Mouse (Mus musculus): Measurements from ENCODE around the gene Prmt2. TPM values are rescaled to one million over a fixed set of nuclear protein-coding genes. Genes with fewer than 3 reads are reported as not detected.

Prmt2 gene
- polyA plus RNA-seq, 1 experiment: 81.2 TPM

GRCm38 (mm10) chr10:76203798-76204283 is 33.8 kb downstream of the Prmt2 start:
- Histone ChIP-seq H3K27ac (ENCODE audit: insufficient read depth, low read length) (no peak overlapping the region), H3K4me1 (ENCODE audit: control insufficient read depth, insufficient read depth, low read length) (no peaks in the 10 kb centered on the region), H3K4me3 (ENCODE audit: insufficient read depth, low read length) (no peak overlapping the region)
- TF ChIP-seq POLR2A (IDR thresholded peaks at IDR 0.05; ENCODE audit: extremely low read depth, insufficient read depth, low read length) (no peak), CTCF (IDR thresholded peaks at IDR 0.05; ENCODE audit: extremely low read depth, insufficient read depth, low read length) (peak; percentile 52)

GRCm38 (mm10) chr10:76201978-76202377 is 35.7 kb downstream of the Prmt2 start:
- TF ChIP-seq POLR2A (IDR thresholded peaks at IDR 0.05; ENCODE audit: extremely low read depth, insufficient read depth, low read length): no peak
- TF ChIP-seq CTCF (IDR thresholded peaks at IDR 0.05; ENCODE audit: extremely low read depth, insufficient read depth, low read length): peak; percentile 55
- Histone ChIP-seq H3K27ac (ENCODE audit: insufficient read depth, low read length) (no peak overlapping the region), H3K4me3 (ENCODE audit: insufficient read depth, low read length) (no peak overlapping the region), H3K4me1 (ENCODE audit: control insufficient read depth, insufficient read depth, low read length) (no peaks in the 10 kb centered on the region)

DNA sequence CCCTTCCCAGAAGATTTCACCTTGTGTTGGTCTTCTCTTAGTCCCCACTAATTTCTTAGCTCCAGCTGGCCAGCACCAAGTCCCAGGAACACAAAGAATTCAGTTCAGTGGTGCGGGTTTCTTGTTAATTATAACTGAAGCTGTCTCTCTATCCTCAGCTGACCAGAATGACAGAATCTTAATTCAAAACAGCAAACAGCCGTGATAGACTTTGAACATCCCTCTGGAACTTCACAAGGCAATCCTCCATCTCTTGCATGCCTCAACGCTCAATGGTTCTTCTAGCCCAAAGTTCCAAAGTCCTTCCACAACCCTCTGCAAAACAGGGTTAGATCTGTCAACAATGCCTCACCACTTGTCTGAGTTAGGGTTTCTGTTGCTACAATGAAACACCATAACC is 36.2 kb downstream of the Prmt2 start:
- Histone ChIP-seq H3K4me3 (ENCODE audit: insufficient read depth, low read length) (no peak overlapping the region), H3K4me1 (ENCODE audit: control insufficient read depth, insufficient read depth, low read length) (no peaks in the 10 kb centered on the region), H3K27ac (ENCODE audit: insufficient read depth, low read length) (no peak overlapping the region)
- no peak for TF ChIP-seq POLR2A (IDR thresholded peaks at IDR 0.05; ENCODE audit: extremely low read depth, insufficient read depth, low read length)
- TF ChIP-seq CTCF (IDR thresholded peaks at IDR 0.05; ENCODE audit: extremely low read depth, insufficient read depth, low read length): no peak

DNA sequence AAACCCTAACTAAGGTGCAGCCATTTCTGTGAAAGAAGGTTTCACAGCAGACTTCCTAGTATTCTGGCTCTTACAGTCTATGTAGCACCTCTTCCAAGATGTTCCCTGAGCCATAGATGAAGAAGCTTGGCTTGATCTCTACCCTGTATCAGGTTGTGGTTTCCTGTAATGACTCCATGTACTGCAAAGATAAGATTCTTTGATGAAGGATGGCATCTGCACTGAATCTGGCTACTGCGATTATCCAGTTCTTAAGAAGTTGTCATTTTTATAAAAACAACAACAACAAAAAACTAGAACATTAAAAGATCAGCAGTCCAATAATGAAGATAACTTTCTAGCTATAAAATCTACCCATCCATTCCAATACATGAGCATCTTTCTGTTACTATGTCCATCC is 49.7 kb downstream of the Prmt2 start:
- Histone ChIP-seq H3K4me3 (ENCODE audit: insufficient read depth, low read length) (no peak overlapping the region), H3K27ac (ENCODE audit: insufficient read depth, low read length) (no peak overlapping the region), H3K4me1 (ENCODE audit: control insufficient read depth, insufficient read depth, low read length) (no peaks in the 10 kb centered on the region)
- no peak for TF ChIP-seq POLR2A (IDR thresholded peaks at IDR 0.05; ENCODE audit: extremely low read depth, insufficient read depth, low read length)
- TF ChIP-seq CTCF (IDR thresholded peaks at IDR 0.05; ENCODE audit: extremely low read depth, insufficient read depth, low read length): no peak

DNA sequence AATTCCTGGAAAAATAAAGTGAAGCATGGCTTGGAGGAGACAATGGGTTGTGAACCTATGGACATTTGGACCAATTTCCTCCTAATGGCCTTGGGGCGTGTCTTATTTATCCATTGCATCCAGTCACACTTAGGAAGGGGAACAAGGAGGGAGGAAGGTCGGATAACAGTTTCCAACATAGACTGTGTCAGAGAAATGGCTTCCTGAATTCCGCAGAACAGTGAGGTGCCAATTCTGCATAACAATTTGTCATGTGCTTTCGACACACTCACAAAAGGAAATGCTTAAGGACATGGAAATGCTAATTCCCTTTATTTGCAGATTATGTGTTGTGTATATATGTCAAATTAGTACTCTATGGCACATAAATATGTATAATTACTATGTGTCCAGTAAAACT is 52.4 kb downstream of the Prmt2 start:
- H3K4me3 ChIP-seq (ENCODE audit: insufficient read depth, low read length): no peak overlapping the region
- no peak overlapping the region for H3K27ac ChIP-seq (ENCODE audit: insufficient read depth, low read length)
- TF ChIP-seq POLR2A (IDR thresholded peaks at IDR 0.05; ENCODE audit: extremely low read depth, insufficient read depth, low read length) (no peak), CTCF (IDR thresholded peaks at IDR 0.05; ENCODE audit: extremely low read depth, insufficient read depth, low read length) (no peak)
- H3K4me1 ChIP-seq (ENCODE audit: control insufficient read depth, insufficient read depth, low read length): no peaks in the 10 kb centered on the region

- TF ChIP-seq POLR2A (IDR thresholded peaks at IDR 0.05; ENCODE audit: extremely low read depth, insufficient read depth, low read length) (no peak), CTCF (IDR thresholded peaks at IDR 0.05; ENCODE audit: extremely low read depth, insufficient read depth, low read length) (no peak)
- Histone ChIP-seq H3K4me1 (ENCODE audit: control insufficient read depth, insufficient read depth, low read length) (no peaks in the 10 kb centered on the region), H3K4me3 (ENCODE audit: insufficient read depth, low read length) (no peak overlapping the region), H3K27ac (ENCODE audit: insufficient read depth, low read length) (no peak overlapping the region)
Measured at GRCm38 (mm10) chr10:76174899-76175298, 62.8 kb downstream of the Prmt2 start.

- TF ChIP-seq POLR2A (IDR thresholded peaks at IDR 0.05; ENCODE audit: extremely low read depth, insufficient read depth, low read length) (no peak), CTCF (IDR thresholded peaks at IDR 0.05; ENCODE audit: extremely low read depth, insufficient read depth, low read length) (no peak)
- no peaks in the 10 kb centered on the region for H3K4me1 ChIP-seq (ENCODE audit: control insufficient read depth, insufficient read depth, low read length)
Measured at GRCm38 (mm10) chr10:76158009-76158408, 79.7 kb downstream of the Prmt2 start.

DNA sequence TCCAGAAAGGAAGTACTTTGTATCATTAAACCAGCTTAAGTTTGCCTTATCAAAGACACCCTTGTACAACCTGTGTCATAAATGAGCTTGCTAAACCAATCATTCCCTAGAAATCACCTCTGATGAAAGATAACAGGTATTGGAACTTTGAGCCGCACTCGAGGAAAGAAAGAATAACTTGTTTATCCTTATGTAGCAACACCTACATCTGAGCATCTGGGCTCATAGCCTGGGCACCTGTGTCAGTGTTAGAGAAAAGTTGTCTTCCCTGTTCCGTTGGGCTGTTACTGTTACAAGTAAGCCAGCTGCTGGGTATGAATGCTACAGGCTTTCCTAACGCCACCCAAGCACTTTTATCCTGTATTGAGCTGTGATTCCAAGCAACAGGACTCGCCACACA is 80.1 kb downstream of the Prmt2 start:
- H3K4me1 ChIP-seq (ENCODE audit: control insufficient read depth, insufficient read depth, low read length): no peaks in the 10 kb centered on the region
- no peak for TF ChIP-seq CTCF (IDR thresholded peaks at IDR 0.05; ENCODE audit: extremely low read depth, insufficient read depth, low read length)
- no peak for TF ChIP-seq POLR2A (IDR thresholded peaks at IDR 0.05; ENCODE audit: extremely low read depth, insufficient read depth, low read length)
- no peak overlapping the region for H3K27ac ChIP-seq (ENCODE audit: insufficient read depth, low read length)
- no peak overlapping the region for H3K4me3 ChIP-seq (ENCODE audit: insufficient read depth, low read length)

More at GRCm38 (mm10) chr10:76158009-76158408, 79.7 kb downstream of the Prmt2 start:
- Histone ChIP-seq H3K4me3 (ENCODE audit: insufficient read depth, low read length) (no peak overlapping the region), H3K27ac (ENCODE audit: insufficient read depth, low read length) (no peak overlapping the region)

Other genes starting within 250 kb of the Prmt2 start
- 10.2 and 10.7 TPM in 2 replicates for gene Zfp280b, start 205.2 kb downstream of the Prmt2 start, polyA plus RNA-seq (2012; rRNA removed)
- not detected in 2 replicates for gene Slc5a4b, start 126.9 kb downstream of the Prmt2 start, polyA plus RNA-seq (2012; rRNA removed)
- not detected in 2 replicates for gene Slc5a4a, start 90.4 kb downstream of the Prmt2 start, polyA plus RNA-seq (2012; rRNA removed)
- gene S100b, start 16.0 kb upstream of the Prmt2 start, polyA plus RNA-seq (2012; rRNA removed): 238 and 260 TPM in 2 replicates
- gene Dip2a, start 107.4 kb upstream of the Prmt2 start, polyA plus RNA-seq (2012; rRNA removed): 48.7 and 49.2 TPM in 2 replicates
- gene AC141477.1, start 202.6 kb upstream of the Prmt2 start, polyA plus RNA-seq (2012; rRNA removed): not detected in 2 replicates
- gene Pcnt, start 204.9 kb upstream of the Prmt2 start, polyA plus RNA-seq (2012; rRNA removed): 25.2 and 29.3 TPM in 2 replicates
- gene 2610028H24Rik, start 211.2 kb upstream of the Prmt2 start, polyA plus RNA-seq (2012; rRNA removed): 0.23 TPM in 1 of 2 replicates, not detected in the other
- gene Mcm3ap, start 231.1 kb upstream of the Prmt2 start, polyA plus RNA-seq (2012; rRNA removed): 56.0 and 59.4 TPM in 2 replicates
- gene Ybey, start 231.2 kb upstream of the Prmt2 start, polyA plus RNA-seq (2012; rRNA removed): 3.6 and 3.8 TPM in 2 replicates